Mouse (Mus musculus) forebrain, embryonic 14.5 days (tissue): ENCODE data around the gene Gm16381. TPM values are rescaled to one million over a fixed set of nuclear protein-coding genes. Genes with fewer than 3 reads are reported as not detected.
"Not testable (repeated sequence)": the region's sequence is repeated elsewhere in the genome, so short reads cannot be mapped to it uniquely, and the experiment has no call there.

ENCODE experiments used
- ATAC-seq: fragments of 200-750 bp; cut with Nextera tagmentation; 2 replicates; pipeline ENCODE4 v1.8.0; 2017; ENCODE audit warnings: mild to moderate bottlenecking, moderate library complexity
- DNase-seq: peaks from one replicate; pipeline ENCODE4 v3.0.0-alpha.2; 2015; ENCODE audit warnings: low spot score
- H3K27ac ChIP-seq: fragments of 300-500 bp; sonication (generic); 2 replicates; pipeline ENCODE4 v1.5.1; 2014; ENCODE audit warnings: low read depth, mild to moderate bottlenecking, control low read depth, low read length, moderate library complexity
- H3K27me3 ChIP-seq: fragments of 300-500 bp; sonication (generic); replicated peaks from 2 replicates; pipeline ENCODE4 v1.6.1; 2014; ENCODE audit warnings: low read length, control low read depth, mixed read lengths; ENCODE audit not compliant: control insufficient read depth, insufficient read depth
- H3K36me3 ChIP-seq: fragments of 300-500 bp; sonication (generic); 2 replicates; pipeline ENCODE4 v1.6.1; 2014; ENCODE audit warnings: low read length, control low read depth; ENCODE audit not compliant: control insufficient read depth, insufficient read depth
- H3K4me1 ChIP-seq: fragments of 300-500 bp; sonication (generic); 2 replicates; pipeline ENCODE4 v1.6.1; 2014; ENCODE audit warnings: antibody characterized with exemption, low read length, control low read depth; ENCODE audit not compliant: control insufficient read depth, insufficient read depth
- H3K4me2 ChIP-seq: fragments of 300-500 bp; sonication (generic); 2 replicates; pipeline ENCODE4 v1.6.1; 2014; ENCODE audit warnings: mild to moderate bottlenecking, control low read depth, low read length
- H3K4me3 ChIP-seq: fragments of 300-500 bp; sonication (generic); 2 replicates; pipeline ENCODE4 v1.5.1; 2014; ENCODE audit warnings: low read depth, low read length, control low read depth
- H3K9ac ChIP-seq: fragments of 300-500 bp; sonication (generic); 2 replicates; pipeline ENCODE4 v1.6.1; 2014; ENCODE audit warnings: mild to moderate bottlenecking, low read length, control low read depth, moderate library complexity
- H3K9me3 ChIP-seq: fragments of 300-500 bp; sonication (generic); replicated peaks from 2 replicates; pipeline ENCODE4 v1.6.1; 2016; ENCODE audit warnings: low read length, control low read depth, mixed read lengths; ENCODE audit not compliant: control insufficient read depth
- WGBS: fragments of 180-500 bp; shearing (Covaris S2); extraction: QIAGEN DNeasy Blood & Tissue Kit; methylation state at CpG from one replicate; pipeline ENCODE4 v1.1.7; 2014; 5-methylcytosine and 5-hydroxymethylcytosine counted together
- polyA plus RNA-seq: library from polyadenylated mRNA; unstranded; fragments of >200 nt; fragmentation: Nextera tagmentation; extraction: Ambion mirVana; gene quantifications from 2 replicates; pipeline ENCODE4 v1.2.1, GENCODE M21; 2014

Gm16381 gene
- not detected in 2 replicates for polyA plus RNA-seq

GRCm38 (mm10) chr12:87644520-87644919 lies at the start of gene Gm16381:
Gene Gm16381 (minus strand): TSS chr12:87644620.
- H3K9me3 ChIP-seq, H3K9ac ChIP-seq, H3K4me1 ChIP-seq, H3K36me3 ChIP-seq, ATAC-seq, H3K27me3 ChIP-seq, H3K27ac ChIP-seq, DNase-seq, H3K4me2 ChIP-seq, H3K4me3 ChIP-seq: not testable (repeated sequence)
- 86% methylated on average over 1 of the region's 2 CpGs for WGBS

- not testable (repeated sequence) for H3K9me3 ChIP-seq, H3K4me3 ChIP-seq, H3K9ac ChIP-seq, H3K4me2 ChIP-seq, DNase-seq, H3K36me3 ChIP-seq, ATAC-seq, H3K27ac ChIP-seq, H3K4me1 ChIP-seq, H3K27me3 ChIP-seq
- 70% methylated on average over 2 of the region's 4 CpGs for WGBS
These were observed 8.7 kb upstream of the Gm16381 start for GRCm38 (mm10) chr12:87652916-87653703.

DNA sequence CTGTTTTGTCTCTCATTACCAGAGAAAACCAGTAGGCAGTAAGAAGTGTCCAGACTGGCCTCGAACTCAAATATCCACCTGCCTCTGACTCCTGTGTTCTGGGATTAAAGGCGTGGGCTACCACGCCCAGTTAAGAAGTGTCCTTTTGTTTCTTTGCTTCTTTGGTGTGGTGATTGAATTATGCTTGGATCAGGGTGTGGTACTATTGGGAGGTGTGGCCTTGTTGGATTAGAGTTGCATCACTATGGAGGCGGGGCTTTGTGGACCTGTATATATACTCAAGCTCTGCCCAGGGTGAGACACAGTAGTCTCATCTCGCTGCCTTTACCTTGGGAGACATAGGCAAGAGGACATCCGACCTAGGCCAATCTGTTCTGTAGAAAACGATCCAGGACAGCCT lies 25.9 kb downstream of the Gm16381 start, which contains the start of gene Gm4027:
Gene Gm4027, plus strand, starts transcription at position 301 of the 400 bp plus-strand sequence.
- H3K27ac ChIP-seq, H3K4me3 ChIP-seq, DNase-seq, H3K4me2 ChIP-seq, H3K36me3 ChIP-seq, H3K4me1 ChIP-seq, H3K27me3 ChIP-seq, ATAC-seq, H3K9ac ChIP-seq, H3K9me3 ChIP-seq: not testable (repeated sequence)
- 86% methylated on average over 4 of the region's 7 CpGs for WGBS

DNA sequence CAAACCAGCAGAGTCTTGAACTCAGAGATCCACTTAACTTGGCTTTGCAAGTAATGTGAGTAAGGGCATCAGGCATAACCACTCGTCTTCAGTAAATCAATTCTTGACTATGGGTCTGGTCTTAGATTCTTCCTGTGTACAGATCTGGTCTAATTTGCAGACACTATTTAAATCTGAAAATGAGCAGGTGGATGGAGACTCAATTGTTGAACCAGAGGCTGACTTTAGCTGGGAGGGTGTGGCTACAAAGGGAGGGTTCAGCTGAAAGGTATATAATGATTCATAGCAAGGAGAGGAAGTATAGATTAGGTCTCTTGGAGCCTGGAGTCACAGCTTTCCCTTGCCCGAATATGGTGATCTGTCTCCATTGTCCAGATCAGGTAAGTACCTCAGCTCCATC lies 42.0 kb downstream of the Gm16381 start, which contains the start of gene Oog1:
Gene Oog1, plus strand, starts transcription at position 301 of the 400 bp plus-strand sequence.
- WGBS: 65% methylated on average over 1 of the region's 2 CpGs
- not testable (repeated sequence) for H3K27ac ChIP-seq, H3K4me2 ChIP-seq, H3K4me1 ChIP-seq, H3K9ac ChIP-seq, H3K9me3 ChIP-seq, H3K4me3 ChIP-seq, H3K36me3 ChIP-seq, ATAC-seq, H3K27me3 ChIP-seq, DNase-seq

DNA sequence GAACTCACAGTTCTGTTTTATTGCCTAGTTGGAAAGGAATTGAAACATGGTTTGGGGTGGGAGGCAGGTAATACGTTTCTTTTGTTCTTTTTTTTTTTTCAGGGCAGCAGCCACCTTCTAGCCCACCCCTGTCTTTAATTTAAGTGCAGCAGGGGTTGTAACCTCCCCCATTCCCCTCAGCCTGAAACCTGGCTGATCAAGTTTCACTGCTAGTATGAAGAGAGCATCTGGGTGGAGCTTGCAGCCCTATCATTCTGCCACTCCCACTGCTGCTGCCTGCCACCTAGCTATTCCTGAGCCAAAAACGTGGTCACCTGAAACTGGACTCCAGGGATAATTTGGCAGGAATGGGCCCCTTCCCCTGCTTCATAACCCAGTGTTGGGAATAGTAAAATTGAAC lies 43.0 kb downstream of the Gm16381 start:
- not testable (repeated sequence) for ATAC-seq, H3K27me3 ChIP-seq, H3K9me3 ChIP-seq, H3K9ac ChIP-seq, H3K27ac ChIP-seq, DNase-seq, H3K4me3 ChIP-seq, H3K4me2 ChIP-seq, H3K36me3 ChIP-seq, H3K4me1 ChIP-seq
- WGBS: 5% methylated on average over 2 of the region's 2 CpGs

Other genes starting within 250 kb of the Gm16381 start
- gene Slirp, start 200.7 kb downstream of the Gm16381 start, polyA plus RNA-seq: 229 and 292 TPM in 2 replicates
- gene Alkbh1, start 200.6 kb downstream of the Gm16381 start, polyA plus RNA-seq: 25.8 and 25.9 TPM in 2 replicates
- 138 and 145 TPM in 2 replicates for gene Snw1, start 172.3 kb downstream of the Gm16381 start, polyA plus RNA-seq
- not detected in 2 replicates for gene Gm5788, start 149.9 kb downstream of the Gm16381 start, polyA plus RNA-seq
- gene Gm8300, start 130.3 kb downstream of the Gm16381 start, polyA plus RNA-seq: not detected in 2 replicates
- gene Oog1, start 41.9 kb downstream of the Gm16381 start, polyA plus RNA-seq: not detected in 2 replicates
- not detected in 2 replicates for gene Gm4027, start 25.8 kb downstream of the Gm16381 start, polyA plus RNA-seq
- not detected in 2 replicates for gene Gm21319, start 131.1 kb upstream of the Gm16381 start, polyA plus RNA-seq
- not detected in 2 replicates for gene Gm21936, start 150.9 kb upstream of the Gm16381 start, polyA plus RNA-seq
- not detected in 2 replicates for gene BB287469, start 172.0 kb upstream of the Gm16381 start, polyA plus RNA-seq
- gene Gm2001, start 197.7 kb upstream of the Gm16381 start, polyA plus RNA-seq: not detected in 2 replicates
- gene Gm2016, start 229.5 kb upstream of the Gm16381 start, polyA plus RNA-seq: not detected in 2 replicates